Mouse (Mus musculus) midbrain, embryonic 15.5 days (tissue): Measurements from ENCODE around the gene Ms4a5. TPM values are rescaled to one million over a fixed set of nuclear protein-coding genes. Genes with fewer than 3 reads are reported as not detected.
A peak's percentile ranks its signal among the peaks of the same experiment; 100 is the strongest.
"Not testable (repeated sequence)": the region's sequence is repeated elsewhere in the genome, so short reads cannot be mapped to it uniquely, and the experiment has no call there.

Experiments
- ATAC-seq: fragments of 200-750 bp; cut with Nextera tagmentation; replicated peaks from 2 replicates; pipeline ENCODE4 v1.8.0; 2017; ENCODE audit warnings: moderate TSS enrichment
- H3K27ac ChIP-seq: fragments of 300-500 bp; sonication (generic); 2 replicates; pipeline ENCODE4 v1.5.1; 2015; ENCODE audit warnings: mild to moderate bottlenecking, inconsistent platforms
- H3K27me3 ChIP-seq: fragments of 300-500 bp; sonication (generic); replicated peaks from 2 replicates; pipeline ENCODE4 v1.6.1; 2015; ENCODE audit warnings: inconsistent platforms
- H3K36me3 ChIP-seq: fragments of 300-500 bp; sonication (generic); replicated peaks from 2 replicates; pipeline ENCODE4 v1.6.1; 2015; ENCODE audit warnings: inconsistent platforms
- H3K4me1 ChIP-seq: fragments of 300-500 bp; sonication (generic); 2 replicates; pipeline ENCODE4 v1.6.1; 2015; ENCODE audit warnings: inconsistent platforms
- H3K4me2 ChIP-seq: fragments of 300-500 bp; sonication (generic); 2 replicates; pipeline ENCODE4 v1.6.1; 2015; ENCODE audit warnings: inconsistent platforms, mild to moderate bottlenecking, moderate library complexity
- H3K4me3 ChIP-seq: fragments of 300-500 bp; sonication (generic); 2 replicates; pipeline ENCODE4 v1.5.1; 2015; ENCODE audit warnings: mild to moderate bottlenecking, inconsistent platforms
- H3K9ac ChIP-seq: fragments of 300-500 bp; sonication (generic); 2 replicates; pipeline ENCODE4 v1.6.1; 2015; ENCODE audit warnings: mild to moderate bottlenecking, inconsistent platforms
- H3K9me3 ChIP-seq: fragments of 300-500 bp; sonication (generic); 2 replicates; pipeline ENCODE4 v1.6.1; 2016; ENCODE audit warnings: inconsistent platforms
- WGBS: fragments of 180-500 bp; shearing (Covaris S2); methylation state at CpG from one replicate; pipeline ENCODE4 v1.1.7; 2015; ENCODE audit warnings: mixed read lengths; 5-methylcytosine and 5-hydroxymethylcytosine counted together
- polyA plus RNA-seq: library from polyadenylated mRNA; unstranded; fragments of >200 nt; fragmentation: Nextera tagmentation; extraction: Ambion mirVana; gene quantifications from 2 replicates; pipeline ENCODE4 v1.2.1, GENCODE M21; 2015

Ms4a5 gene
- polyA plus RNA-seq = not detected in 2 replicates

DNA sequence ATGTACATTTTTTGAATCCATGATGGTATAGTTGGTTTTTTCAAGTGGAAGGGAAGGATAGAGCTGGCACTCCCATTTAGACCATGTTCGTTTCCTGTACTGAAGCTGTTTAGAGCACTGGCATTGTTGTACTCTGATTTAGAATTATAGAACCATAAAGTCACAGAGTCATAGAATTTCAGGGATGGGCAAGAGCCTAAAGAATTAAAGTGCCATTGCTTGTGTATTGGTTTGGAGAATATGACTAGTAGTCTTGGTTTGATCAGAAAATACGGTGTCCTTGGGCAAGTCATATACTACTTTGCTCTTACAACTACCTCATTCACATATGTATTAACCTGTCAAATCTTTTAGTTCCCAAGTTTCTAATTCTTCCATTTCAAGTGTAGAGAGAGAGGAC, at the start of gene Ms4a5:
Gene Ms4a5 (minus strand): TSS at position 101 of the 400 bp plus-strand sequence.
- H3K4me3 ChIP-seq = no peak within 1 kb of the TSS
- WGBS = 94% methylated on average over 2 of the region's 2 CpGs
- no peaks in the 10 kb centered on the region for H3K9me3 ChIP-seq
- H3K27me3 ChIP-seq = no peaks in the 10 kb centered on the region
- no peak within 1 kb of the TSS for H3K27ac ChIP-seq
- H3K36me3 ChIP-seq = no peaks in the 10 kb centered on the region
- no peaks in the 10 kb centered on the region for H3K4me1 ChIP-seq
- no peak within 1 kb of the TSS for H3K9ac ChIP-seq
- H3K4me2 ChIP-seq = no peak within 1 kb of the TSS
- no peak for ATAC-seq

DNA sequence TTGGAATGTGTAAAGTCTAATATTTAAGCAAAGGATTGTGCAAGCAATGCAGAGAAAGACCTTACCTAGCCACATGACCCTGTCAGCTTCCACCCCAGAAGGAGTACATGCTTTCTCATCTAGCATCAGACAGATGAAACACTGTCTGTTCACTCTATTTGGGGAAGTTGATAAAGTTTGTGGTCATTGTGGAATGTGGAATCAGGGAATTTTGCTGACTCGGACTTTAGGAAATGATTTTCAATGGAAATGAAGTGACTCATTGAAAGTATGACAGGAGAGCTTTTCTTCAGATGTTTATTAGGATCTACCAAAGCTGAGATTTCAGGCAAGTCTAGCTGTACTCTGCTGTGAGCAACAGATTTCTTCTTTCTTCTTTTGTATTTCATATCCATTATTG, 37.5 kb upstream of the Ms4a5 start:
- Histone ChIP-seq H3K27ac (no peak overlapping the region), H3K9ac (no peak overlapping the region), H3K27me3 (no peaks in the 10 kb centered on the region), H3K9me3 (no peaks in the 10 kb centered on the region), H3K36me3 (no peaks in the 10 kb centered on the region), H3K4me3 (no peak overlapping the region), H3K4me1 (no peaks in the 10 kb centered on the region), H3K4me2 (no peak overlapping the region)
- WGBS = 94% methylated on average over 1 of the region's 1 CpGs
- ATAC-seq = no peak

DNA sequence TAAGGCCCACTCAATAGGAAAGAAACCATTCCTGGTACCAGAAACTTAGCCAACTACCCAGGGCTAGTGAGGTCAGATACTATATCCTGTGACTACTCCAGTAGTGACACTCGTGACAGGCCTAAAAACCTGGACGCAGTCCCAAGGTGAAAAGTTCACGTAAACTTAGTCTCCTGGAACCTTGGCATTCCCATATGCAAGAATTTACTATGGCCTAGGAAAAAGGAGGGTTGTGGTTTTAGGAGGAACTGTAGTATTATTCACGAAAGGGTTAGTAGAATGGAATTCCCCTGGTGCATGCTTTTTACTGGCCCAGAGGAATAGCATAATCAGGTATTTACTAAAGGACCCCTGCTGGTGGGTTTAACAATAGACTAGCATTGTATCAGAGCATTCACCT, 33.1 kb upstream of the Ms4a5 start:
- ATAC-seq = no peak
- WGBS = 92% methylated on average over 4 of the region's 4 CpGs
- H3K27ac ChIP-seq = no peak overlapping the region

GRCm38 (mm10) chr19:11314354-11314753, 30.7 kb upstream of the Ms4a5 start, which contains the start of gene Ms4a14:
TSS of gene Ms4a14 (minus strand) at chr19:11314454.
- no peaks in the 10 kb centered on the region for H3K36me3 ChIP-seq
- ATAC-seq = no peak
- H3K4me2 ChIP-seq = no peak within 1 kb of the TSS
- no peaks in the 10 kb centered on the region for H3K4me1 ChIP-seq
- no peak within 1 kb of the TSS for H3K4me3 ChIP-seq
- no peak within 1 kb of the TSS for H3K27ac ChIP-seq
- no peak within 1 kb of the TSS for H3K9ac ChIP-seq
- no peaks in the 10 kb centered on the region for H3K9me3 ChIP-seq
- H3K27me3 ChIP-seq = no peaks in the 10 kb centered on the region
- 78% methylated on average over 1 of the region's 1 CpGs for WGBS

More for the DNA sequence above, 33.1 kb upstream of the Ms4a5 start:
- Histone ChIP-seq H3K9me3 (no peaks in the 10 kb centered on the region), H3K27me3 (no peaks in the 10 kb centered on the region), H3K9ac (no peak overlapping the region), H3K4me2 (no peak overlapping the region), H3K36me3 (no peaks in the 10 kb centered on the region), H3K4me1 (no peaks in the 10 kb centered on the region), H3K4me3 (no peak overlapping the region)

- Histone ChIP-seq H3K4me2 (no peak overlapping the region), H3K9me3 (no peaks in the 10 kb centered on the region), H3K36me3 (no peaks in the 10 kb centered on the region), H3K4me1 (no peaks in the 10 kb centered on the region), H3K9ac (no peak overlapping the region), H3K27ac (no peak overlapping the region), H3K4me3 (no peak overlapping the region), H3K27me3 (no peaks in the 10 kb centered on the region)
- ATAC-seq = no peak
Observed at GRCm38 (mm10) chr19:11308888-11309287, 25.2 kb upstream of the Ms4a5 start.

DNA sequence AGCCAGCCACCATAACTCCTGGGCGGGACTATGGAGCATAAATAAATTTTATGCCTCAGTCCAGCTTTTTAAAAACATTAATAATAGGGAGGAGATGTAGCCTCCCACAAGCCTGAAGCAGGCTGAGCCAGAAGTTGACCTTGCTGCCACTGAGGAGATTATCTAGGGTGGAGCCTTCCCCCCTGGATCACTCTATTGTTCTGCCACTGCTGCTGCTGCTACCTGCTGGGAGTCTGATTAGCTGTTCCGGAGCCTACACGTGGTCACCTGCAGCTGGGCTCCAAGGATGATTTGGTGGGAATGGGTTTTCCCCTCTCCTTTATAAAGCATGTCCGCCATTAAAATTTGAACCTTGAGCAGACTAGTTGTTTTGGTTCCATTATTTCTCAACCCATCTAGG, 15.9 kb upstream of the Ms4a5 start:
- not testable (repeated sequence) for H3K4me3 ChIP-seq
- WGBS = 41% methylated on average over 4 of the region's 4 CpGs

GRCm38 (mm10) chr19:11298939-11299338, 15.3 kb upstream of the Ms4a5 start:
- H3K4me1 ChIP-seq = no peaks in the 10 kb centered on the region
- ATAC-seq = no peak
- no peaks in the 10 kb centered on the region for H3K27me3 ChIP-seq
- H3K27ac ChIP-seq = no peak overlapping the region
- WGBS = 38% methylated on average over 2 of the region's 2 CpGs
- no peaks in the 10 kb centered on the region for H3K36me3 ChIP-seq
- no peak overlapping the region for H3K4me2 ChIP-seq
- H3K9me3 ChIP-seq = no peaks in the 10 kb centered on the region
- H3K4me3 ChIP-seq = no peak overlapping the region
- H3K9ac ChIP-seq = no peak overlapping the region

More for the DNA sequence above, 15.9 kb upstream of the Ms4a5 start:
- not testable (repeated sequence) for H3K9ac ChIP-seq, H3K27me3 ChIP-seq, H3K4me1 ChIP-seq, H3K36me3 ChIP-seq, H3K4me2 ChIP-seq, H3K27ac ChIP-seq, H3K9me3 ChIP-seq, ATAC-seq

DNA sequence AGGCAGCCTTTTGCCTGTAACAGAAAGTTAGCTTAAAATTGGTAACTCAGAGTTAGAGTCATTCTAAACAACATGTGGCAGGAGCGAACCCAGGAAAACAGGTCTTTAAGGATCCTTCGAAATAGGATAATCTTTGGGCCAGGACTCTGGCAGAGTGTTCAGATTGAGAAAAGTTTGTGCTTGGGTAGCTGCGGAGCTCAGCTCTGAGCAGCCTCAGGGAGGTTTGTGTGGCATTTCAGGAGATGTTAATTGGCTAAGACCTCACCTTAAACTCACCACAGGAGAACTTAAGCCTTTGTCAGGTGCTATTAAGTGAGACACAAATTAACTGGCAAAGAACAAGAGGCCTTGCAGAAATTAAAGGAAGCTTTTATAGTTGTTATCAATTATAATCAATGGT, 9.9 kb upstream of the Ms4a5 start:
- not testable (repeated sequence) for H3K36me3 ChIP-seq, ATAC-seq, H3K27ac ChIP-seq, H3K9ac ChIP-seq, H3K27me3 ChIP-seq, H3K9me3 ChIP-seq, H3K4me1 ChIP-seq
- WGBS = 10% methylated on average over 3 of the region's 3 CpGs
- H3K4me2 ChIP-seq = peak overlapping the region; percentile 56
- H3K4me3 ChIP-seq = peak overlapping the region; percentile 38; the same call in 1 of the 2 replicates

- no peak for ATAC-seq
- H3K4me3 ChIP-seq = peak overlapping the region; percentile 38
- H3K4me1 ChIP-seq = no peaks in the 10 kb centered on the region
- no peaks in the 10 kb centered on the region for H3K36me3 ChIP-seq
- no peak overlapping the region for H3K27ac ChIP-seq
- H3K4me2 ChIP-seq = peak overlapping the region; percentile 56
- peak overlapping the region; percentile 25; the same call in 1 of the 2 replicates for H3K9ac ChIP-seq
- H3K9me3 ChIP-seq = no peaks in the 10 kb centered on the region
- WGBS = 13% methylated on average over 12 of the region's 12 CpGs
- no peaks in the 10 kb centered on the region for H3K27me3 ChIP-seq
Observed at GRCm38 (mm10) chr19:11292990-11293389, 9.3 kb upstream of the Ms4a5 start.

DNA sequence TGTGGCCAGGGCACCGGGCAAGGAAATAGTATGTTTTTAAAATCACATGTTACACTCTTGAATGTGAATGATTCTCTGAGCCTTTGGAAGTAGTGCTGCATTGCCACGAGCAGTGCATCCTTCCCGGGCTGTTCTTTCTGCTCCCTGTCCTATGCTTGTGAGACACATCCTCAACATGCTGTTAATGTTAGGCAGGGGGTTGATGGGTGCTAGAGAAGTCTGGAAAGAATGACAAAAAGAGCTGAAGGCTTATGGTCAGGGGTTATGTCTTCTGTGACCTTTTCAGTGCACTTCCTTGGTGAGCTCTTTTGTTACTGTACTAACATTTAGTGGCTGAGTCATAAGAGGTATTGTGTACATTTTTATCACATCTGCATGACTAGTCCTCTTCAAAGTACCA, 3.5 kb downstream of the Ms4a5 start:
- 88% methylated on average over 3 of the region's 3 CpGs for WGBS
- H3K4me3 ChIP-seq = no peak overlapping the region
- H3K9ac ChIP-seq = no peak overlapping the region
- no peaks in the 10 kb centered on the region for H3K36me3 ChIP-seq
- ATAC-seq = no peak
- no peaks in the 10 kb centered on the region for H3K27me3 ChIP-seq
- no peaks in the 10 kb centered on the region for H3K9me3 ChIP-seq
- no peak overlapping the region for H3K27ac ChIP-seq
- H3K4me1 ChIP-seq = no peaks in the 10 kb centered on the region
- no peak overlapping the region for H3K4me2 ChIP-seq

DNA sequence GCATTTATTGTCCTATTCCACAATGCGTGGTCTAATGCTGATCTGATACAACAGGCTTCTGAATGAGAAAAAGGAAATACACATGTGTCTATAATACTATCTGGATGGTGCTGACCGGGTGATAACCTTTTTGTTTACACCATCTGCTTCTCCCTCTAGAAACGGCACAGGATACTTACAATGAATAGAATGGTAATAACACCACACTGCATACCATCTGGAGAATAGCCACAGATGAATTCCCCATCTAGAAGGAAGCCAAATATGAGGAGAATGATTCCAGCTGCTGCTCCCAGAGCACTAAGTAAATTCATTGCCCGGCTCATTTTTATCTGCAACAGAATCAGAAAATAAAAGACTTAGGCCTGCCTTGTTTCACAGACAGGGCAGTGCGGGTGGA, 7.2 kb downstream of the Ms4a5 start:
- Histone ChIP-seq H3K4me2 (no peak overlapping the region), H3K4me1 (no peaks in the 10 kb centered on the region), H3K9ac (no peak overlapping the region), H3K9me3 (no peaks in the 10 kb centered on the region), H3K27me3 (no peaks in the 10 kb centered on the region), H3K27ac (no peak overlapping the region), H3K4me3 (no peak overlapping the region), H3K36me3 (no peaks in the 10 kb centered on the region)
- WGBS = 65% methylated on average over 5 of the region's 5 CpGs
- no peak for ATAC-seq

DNA sequence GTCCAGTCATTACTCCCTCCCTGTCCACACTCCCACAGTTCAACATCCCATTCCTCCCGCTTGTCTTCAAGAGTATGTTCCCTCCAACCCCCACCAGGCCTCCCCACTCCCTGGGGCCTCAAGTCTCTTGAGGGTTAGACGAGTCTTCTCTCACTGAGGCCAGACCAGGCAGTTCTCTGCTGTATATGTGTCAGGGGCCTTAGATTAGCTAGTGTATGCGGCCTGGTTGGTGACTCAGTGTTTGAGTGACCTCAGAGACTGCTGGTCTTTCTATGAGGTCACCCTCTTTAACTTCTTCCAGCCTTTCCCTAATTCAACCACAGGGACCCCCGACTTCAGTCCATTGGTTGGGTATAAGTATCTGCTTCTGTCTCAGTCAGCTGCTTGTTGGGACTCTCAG, 16.7 kb downstream of the Ms4a5 start:
- no peaks in the 10 kb centered on the region for H3K27me3 ChIP-seq
- no peak for ATAC-seq
- no peaks in the 10 kb centered on the region for H3K9me3 ChIP-seq
- no peak overlapping the region for H3K9ac ChIP-seq
- H3K36me3 ChIP-seq = no peaks in the 10 kb centered on the region
- WGBS = 90% methylated on average over 4 of the region's 4 CpGs
- no peaks in the 10 kb centered on the region for H3K4me1 ChIP-seq
- no peak overlapping the region for H3K4me3 ChIP-seq
- H3K27ac ChIP-seq = no peak overlapping the region
- H3K4me2 ChIP-seq = no peak overlapping the region

GRCm38 (mm10) chr19:11266052-11266845, 17.4 kb downstream of the Ms4a5 start, which contains the start of gene Ms4a1:
TSS of gene Ms4a1 (minus strand) at chr19:11266241.
- no peak within 1 kb of the TSS for H3K4me2 ChIP-seq

More at GRCm38 (mm10) chr19:11266052-11266845, 17.4 kb downstream of the Ms4a5 start, which contains the start of gene Ms4a1:
- H3K4me1 ChIP-seq = no peaks in the 10 kb centered on the region
- 88% methylated on average over 8 of the region's 8 CpGs for WGBS
- H3K27me3 ChIP-seq = no peaks in the 10 kb centered on the region
- no peak within 1 kb of the TSS for H3K4me3 ChIP-seq
- ATAC-seq = no peak
- no peaks in the 10 kb centered on the region for H3K9me3 ChIP-seq
- no peaks in the 10 kb centered on the region for H3K36me3 ChIP-seq
- no peak within 1 kb of the TSS for H3K9ac ChIP-seq
- H3K27ac ChIP-seq = no peak within 1 kb of the TSS
